Mouse (Mus musculus): ENCODE measurements around the gene Cfap61. TPM values are rescaled to one million over a fixed set of nuclear protein-coding genes. Genes with fewer than 3 reads are reported as not detected.

The Cfap61 gene
- total RNA-seq (2021) = 1 to 10 TPM; 1.4 to 1.7 TPM
- 1.5 and 2.8 TPM in 2 replicates for polyA plus RNA-seq (2012; rRNA removed)
- long read RNA-seq = 0 reads

DNA sequence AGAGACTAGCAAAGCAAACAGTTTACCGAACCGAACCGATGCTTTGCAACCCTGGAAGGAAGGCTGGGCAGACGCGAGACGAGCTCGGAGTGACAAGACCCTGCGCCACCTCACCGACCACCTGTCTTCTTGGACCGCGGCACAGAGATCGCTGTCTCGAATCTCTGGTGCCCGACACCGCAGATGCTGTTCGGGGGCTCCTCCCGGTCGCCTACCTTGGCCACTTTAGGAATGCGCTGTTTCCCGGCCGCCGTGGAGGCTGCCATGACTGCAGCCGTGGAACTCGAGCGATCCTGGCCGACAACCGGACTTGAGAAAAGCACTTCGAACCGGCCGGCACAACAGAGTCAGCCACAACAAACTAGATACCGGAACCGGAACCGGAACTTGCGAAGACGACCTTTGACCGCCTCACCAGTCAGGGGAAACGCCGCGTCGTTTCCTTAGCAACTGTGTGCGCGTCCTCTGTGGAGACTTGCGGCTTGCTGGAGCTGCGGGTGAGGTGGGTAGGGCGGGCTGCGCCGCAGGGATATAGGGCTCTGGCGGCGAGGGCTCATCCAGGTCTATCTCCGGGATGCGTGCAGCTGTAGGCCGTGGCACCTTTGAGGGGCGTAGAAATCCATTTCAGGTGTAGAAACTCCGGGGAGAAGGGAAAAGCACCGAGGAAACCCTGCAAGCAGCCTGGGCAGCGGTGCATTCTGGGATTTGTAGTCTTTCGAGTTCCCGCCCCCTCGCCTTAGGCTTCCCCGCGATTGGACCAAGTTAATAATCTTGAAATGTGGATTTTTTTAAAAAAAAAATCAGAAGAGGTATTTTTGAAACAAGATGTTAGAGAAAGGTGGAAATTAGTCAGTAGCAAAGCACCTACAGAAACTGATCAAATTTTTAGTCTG is at the start of gene Cfap61, which contains the start of gene Crnkl1:
TSS of gene Cfap61 (plus strand) at position 446 of the 893 bp plus-strand sequence.
TSS of gene Crnkl1 (minus strand) at position 676 of the 893 bp plus-strand sequence.
- no peaks in the 10 kb centered on the region for H3K4me1 ChIP-seq (ENCODE audit: control insufficient read depth, insufficient read depth, low read length)
- H3K36me3 ChIP-seq (ENCODE audit: control insufficient read depth, insufficient read depth, low read length) = no peaks in the 10 kb centered on the region; the same call in 1 of the 2 replicates
- H3K9ac ChIP-seq (ENCODE audit: low read depth, low read length) = peak within 1 kb of the TSS; percentile 59
- no peaks in the 10 kb centered on the region for H3K79me2 ChIP-seq (replicated peaks; ENCODE audit: control insufficient read depth, insufficient read depth, low read length)
- TF ChIP-seq CTCF (IDR thresholded peaks at IDR 0.05) (no peak), EP300 (IDR thresholded peaks at IDR 0.05; ENCODE audit: insufficient read depth, low read depth, low read length) (peak; percentile 40; the same call in 1 of the 2 replicates), POLR2A (IDR thresholded peaks at IDR 0.05; ENCODE audit: insufficient read depth, low read depth, low read length) (peak; percentile 74)
- no peaks in the 10 kb centered on the region for H3K27me3 ChIP-seq (ENCODE audit: control insufficient read depth, insufficient read depth, low read length)
- DNase-seq = peak; percentile 93 to 95
- intact Hi-C loops (cut with DNase I) = loop anchor here (2.0 kb wide), 1 partner anchor 32 kb away; the partner anchor contains the start of gene Naa20
- H3K27ac ChIP-seq = peak within 1 kb of the TSS; percentile 70
- peak within 1 kb of the TSS; percentile 93 for H3K4me3 ChIP-seq
- WGBS = under 1% methylated on average over 61 of the region's 61 CpGs

DNA sequence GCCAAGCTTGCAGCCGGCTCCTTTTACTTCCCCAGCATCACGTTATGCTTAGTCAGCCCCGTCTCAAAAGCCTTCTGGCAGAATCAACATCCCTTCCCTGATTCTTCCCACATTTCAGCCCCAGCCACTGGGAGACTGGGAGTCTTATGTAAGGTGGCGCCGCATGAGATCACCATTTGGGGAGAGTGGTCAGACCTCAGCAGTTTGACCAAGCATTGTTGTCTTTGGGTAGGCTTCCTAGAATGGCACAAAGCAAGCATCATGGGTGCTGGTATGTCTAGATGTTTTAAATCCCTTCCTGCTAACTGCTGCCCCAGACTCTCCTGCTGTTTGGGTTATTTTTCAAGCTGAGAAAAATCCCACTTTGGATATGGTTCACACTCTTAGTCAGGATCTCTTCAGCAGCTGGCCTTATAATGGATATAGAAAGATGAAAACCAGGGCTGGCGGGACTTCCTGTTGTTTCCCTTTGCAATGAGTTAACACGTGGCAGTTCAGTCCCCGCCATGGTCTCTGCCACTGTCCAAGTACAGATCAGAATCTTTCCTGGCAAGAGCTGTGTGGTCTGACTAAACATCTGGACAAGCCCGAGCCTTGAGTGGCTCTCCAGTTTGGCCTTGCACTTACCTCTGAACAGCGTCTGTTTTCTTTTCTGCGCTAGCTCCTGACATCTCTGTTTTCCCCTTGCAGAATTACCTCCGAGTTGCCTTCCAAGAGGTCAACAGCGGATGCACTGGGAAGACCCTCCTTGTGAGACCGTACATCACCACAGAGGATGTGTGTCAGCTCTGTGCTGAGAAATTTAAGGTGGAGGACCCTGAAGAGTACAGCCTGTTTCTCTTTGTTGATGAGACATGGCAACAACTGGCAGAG is 49.4 kb upstream of the Cfap61 start:
- Histone ChIP-seq H3K27me3 (ENCODE audit: control insufficient read depth, insufficient read depth, low read length) (no peaks in the 10 kb centered on the region), H3K79me2 (replicated peaks; ENCODE audit: control insufficient read depth, insufficient read depth, low read length) (no peaks in the 10 kb centered on the region), H3K36me3 (ENCODE audit: control insufficient read depth, insufficient read depth, low read length) (peaks cover 60% of the 10 kb centered on the region), H3K9ac (ENCODE audit: low read depth, low read length) (peak overlapping the region; percentile 19; the same call in 1 of the 2 replicates), H3K4me1 (ENCODE audit: control insufficient read depth, insufficient read depth, low read length) (peaks cover 56% of the 10 kb centered on the region), H3K27ac (peak overlapping the region; percentile 79), H3K4me3 (no peak overlapping the region)
- intact Hi-C loops (cut with DNase I) = loop anchor here (2.0 to 5.0 kb wide), 3 partner anchors 33 to 88 kb away; no protein-coding TSS in a partner anchor
- no peak for TF ChIP-seq CTCF (IDR thresholded peaks at IDR 0.05)
- TF ChIP-seq EP300 (IDR thresholded peaks at IDR 0.05; ENCODE audit: insufficient read depth, low read depth, low read length) = peak; percentile 86
- peak; percentile 57 to 78 for DNase-seq
- WGBS = 23% methylated on average over 14 of the region's 14 CpGs

DNA sequence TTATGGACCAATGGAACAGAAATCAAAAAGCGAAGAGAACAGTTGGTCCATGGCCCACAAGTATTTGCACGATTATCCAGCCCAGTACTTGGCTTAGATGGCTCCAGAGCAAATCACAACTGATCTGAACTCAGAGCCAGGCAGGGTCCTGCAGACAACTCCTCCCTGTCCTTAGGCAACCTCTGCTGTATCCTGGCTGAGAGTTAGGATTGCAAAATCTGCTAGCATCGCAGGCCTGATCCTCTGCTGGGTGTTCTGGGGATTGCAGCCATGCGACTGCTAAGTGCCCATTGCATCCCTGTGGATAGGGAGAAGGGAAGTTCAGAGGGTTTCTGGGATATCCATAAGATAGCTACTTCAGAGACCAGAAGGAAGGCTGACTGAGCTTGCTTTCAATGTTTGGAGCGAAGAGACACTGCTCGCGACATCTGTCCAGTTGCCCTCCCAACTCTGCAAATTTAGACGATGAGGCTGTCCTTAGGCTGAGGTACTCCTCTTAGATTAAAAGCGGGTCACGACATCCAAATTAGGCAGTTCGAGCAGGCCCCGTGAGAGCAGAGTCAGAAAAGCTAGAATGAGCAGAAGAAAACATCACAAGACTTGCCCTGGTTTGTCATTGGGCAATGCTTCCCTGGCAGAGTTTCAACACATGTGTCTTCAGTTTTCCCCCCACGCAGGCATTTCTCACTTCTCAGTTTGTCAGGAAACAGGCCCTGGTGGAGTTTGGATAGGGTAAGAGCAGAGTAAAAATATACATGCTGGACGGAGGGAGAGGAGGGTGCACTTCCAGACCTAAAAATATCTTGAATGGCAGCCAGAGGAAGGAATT is 46.4 kb upstream of the Cfap61 start:
- peak; percentile 76 to 85 for DNase-seq
- intact Hi-C loops (cut with DNase I) = loop anchor here (1.0 to 5.0 kb wide), 3 partner anchors 15 to 36 kb away; no protein-coding TSS in a partner anchor
- H3K36me3 ChIP-seq (ENCODE audit: control insufficient read depth, insufficient read depth, low read length) = peaks cover 44% of the 10 kb centered on the region
- H3K27me3 ChIP-seq (ENCODE audit: control insufficient read depth, insufficient read depth, low read length) = no peaks in the 10 kb centered on the region
- WGBS = 4% methylated on average over 14 of the region's 14 CpGs
- no peaks in the 10 kb centered on the region for H3K79me2 ChIP-seq (replicated peaks; ENCODE audit: control insufficient read depth, insufficient read depth, low read length)
- H3K27ac ChIP-seq = peak overlapping the region; percentile 92
- H3K9ac ChIP-seq (ENCODE audit: low read depth, low read length) = no peak overlapping the region
- peaks cover 46% of the 10 kb centered on the region for H3K4me1 ChIP-seq (ENCODE audit: control insufficient read depth, insufficient read depth, low read length)
- TF ChIP-seq POLR2A (IDR thresholded peaks at IDR 0.05; ENCODE audit: insufficient read depth, low read depth, low read length) = no peak; the same call in 1 of the 2 replicates
- peak; percentile 86 for TF ChIP-seq EP300 (IDR thresholded peaks at IDR 0.05; ENCODE audit: insufficient read depth, low read depth, low read length)
- peak; percentile 76 for TF ChIP-seq CTCF (IDR thresholded peaks at IDR 0.05)
- no peak overlapping the region for H3K4me3 ChIP-seq

DNA sequence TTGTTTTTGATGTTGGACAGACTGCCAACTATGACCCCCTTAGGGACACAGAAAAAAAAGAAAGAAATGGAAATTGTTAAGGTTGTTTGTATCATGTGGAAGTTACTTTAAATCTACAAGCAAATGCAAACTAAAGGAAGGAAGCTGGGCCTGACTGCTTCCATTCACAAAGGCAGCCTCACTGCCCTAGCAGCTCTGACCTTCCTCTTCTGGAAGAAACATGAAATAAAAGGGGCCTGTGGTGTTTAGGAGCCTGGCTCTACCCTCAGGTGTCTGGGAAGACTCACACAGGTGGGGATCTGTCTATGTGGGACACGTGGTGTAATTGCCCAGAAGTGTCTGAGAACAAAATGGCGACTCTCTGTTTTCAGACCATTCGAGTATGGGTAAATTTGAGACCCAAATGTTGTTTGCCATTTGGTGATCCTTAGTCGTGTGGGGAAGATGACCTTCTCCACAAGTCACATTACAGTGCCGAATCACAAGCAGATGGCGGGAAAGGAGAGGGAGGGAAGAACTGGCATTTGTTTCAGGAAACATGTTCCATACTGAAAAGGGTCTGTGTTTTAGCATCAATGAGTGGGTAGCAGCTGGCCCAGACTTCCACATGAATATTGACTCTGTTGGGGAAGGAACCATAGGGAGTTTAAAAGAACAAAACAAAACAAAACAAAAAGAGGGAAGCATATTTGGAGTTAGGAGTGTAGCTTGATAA is 45.7 kb upstream of the Cfap61 start:
- H3K27me3 ChIP-seq (ENCODE audit: control insufficient read depth, insufficient read depth, low read length) = no peaks in the 10 kb centered on the region
- H3K9ac ChIP-seq (ENCODE audit: low read depth, low read length) = no peak overlapping the region
- peak overlapping the region; percentile 92 for H3K27ac ChIP-seq
- no peak overlapping the region for H3K4me3 ChIP-seq
- no peaks in the 10 kb centered on the region for H3K79me2 ChIP-seq (replicated peaks; ENCODE audit: control insufficient read depth, insufficient read depth, low read length)
- peak; percentile 47 to 53 for DNase-seq
- intact Hi-C loops (cut with DNase I) = loop anchor here (1.0 to 5.0 kb wide), 3 partner anchors 14 to 37 kb away; no protein-coding TSS in a partner anchor
- TF ChIP-seq CTCF (IDR thresholded peaks at IDR 0.05) = no peak
- TF ChIP-seq POLR2A (IDR thresholded peaks at IDR 0.05; ENCODE audit: insufficient read depth, low read depth, low read length) = no peak; the same call in 1 of the 2 replicates
- TF ChIP-seq EP300 (IDR thresholded peaks at IDR 0.05; ENCODE audit: insufficient read depth, low read depth, low read length) = no peak
- peaks cover 40% of the 10 kb centered on the region for H3K4me1 ChIP-seq (ENCODE audit: control insufficient read depth, insufficient read depth, low read length)
- H3K36me3 ChIP-seq (ENCODE audit: control insufficient read depth, insufficient read depth, low read length) = peaks cover 37% of the 10 kb centered on the region
- 25% methylated on average over 6 of the region's 6 CpGs for WGBS

All from heart, adult 2 months (tissue).